Mouse (Mus musculus) forebrain, embryonic 14.5 days (tissue): ENCODE measurements around the gene Otx2. TPM values are rescaled to one million over a fixed set of nuclear protein-coding genes. Genes with fewer than 3 reads are reported as not detected.

ENCODE experiments used
- ATAC-seq: fragments of 200-750 bp; cut with Nextera tagmentation; 2 replicates; pipeline ENCODE4 v1.8.0; 2017; ENCODE audit warnings: mild to moderate bottlenecking, moderate library complexity
- DNase-seq: peaks from one replicate; pipeline ENCODE4 v3.0.0-alpha.2; 2015; ENCODE audit warnings: low spot score
- H3K27ac ChIP-seq: fragments of 300-500 bp; sonication (generic); 2 replicates; pipeline ENCODE4 v1.5.1; 2014; ENCODE audit warnings: low read depth, mild to moderate bottlenecking, control low read depth, low read length, moderate library complexity
- H3K27me3 ChIP-seq: fragments of 300-500 bp; sonication (generic); replicated peaks from 2 replicates; pipeline ENCODE4 v1.6.1; 2014; ENCODE audit warnings: low read length, control low read depth, mixed read lengths; ENCODE audit not compliant: control insufficient read depth, insufficient read depth
- H3K36me3 ChIP-seq: fragments of 300-500 bp; sonication (generic); 2 replicates; pipeline ENCODE4 v1.6.1; 2014; ENCODE audit warnings: low read length, control low read depth; ENCODE audit not compliant: control insufficient read depth, insufficient read depth
- H3K4me1 ChIP-seq: fragments of 300-500 bp; sonication (generic); 2 replicates; pipeline ENCODE4 v1.6.1; 2014; ENCODE audit warnings: antibody characterized with exemption, low read length, control low read depth; ENCODE audit not compliant: control insufficient read depth, insufficient read depth
- H3K4me2 ChIP-seq: fragments of 300-500 bp; sonication (generic); 2 replicates; pipeline ENCODE4 v1.6.1; 2014; ENCODE audit warnings: mild to moderate bottlenecking, control low read depth, low read length
- H3K4me3 ChIP-seq: fragments of 300-500 bp; sonication (generic); 2 replicates; pipeline ENCODE4 v1.5.1; 2014; ENCODE audit warnings: low read depth, low read length, control low read depth
- H3K9ac ChIP-seq: fragments of 300-500 bp; sonication (generic); 2 replicates; pipeline ENCODE4 v1.6.1; 2014; ENCODE audit warnings: mild to moderate bottlenecking, low read length, control low read depth, moderate library complexity
- H3K9me3 ChIP-seq: fragments of 300-500 bp; sonication (generic); replicated peaks from 2 replicates; pipeline ENCODE4 v1.6.1; 2016; ENCODE audit warnings: low read length, control low read depth, mixed read lengths; ENCODE audit not compliant: control insufficient read depth
- WGBS: fragments of 180-500 bp; shearing (Covaris S2); extraction: QIAGEN DNeasy Blood & Tissue Kit; methylation state at CpG from one replicate; pipeline ENCODE4 v1.1.7; 2014; 5-methylcytosine and 5-hydroxymethylcytosine counted together
- polyA plus RNA-seq: library from polyadenylated mRNA; unstranded; fragments of >200 nt; fragmentation: Nextera tagmentation; extraction: Ambion mirVana; gene quantifications from 2 replicates; pipeline ENCODE4 v1.2.1, GENCODE M21; 2014

Otx2 gene
- polyA plus RNA-seq, 1 experiment from 2014 or later: 19.0 TPM

- Histone ChIP-seq H3K27ac (no peak overlapping the region), H3K9ac (no peak overlapping the region), H3K9me3 (no peaks in the 10 kb centered on the region), H3K27me3 (peaks cover 59% of the 10 kb centered on the region), H3K36me3 (no peaks in the 10 kb centered on the region), H3K4me3 (no peak overlapping the region), H3K4me2 (no peak overlapping the region), H3K4me1 (peaks cover 3% of the 10 kb centered on the region; the same call in 1 of the 2 replicates)
- no peak for DNase-seq
- ATAC-seq: no peak
- 20% methylated on average over 12 of the region's 12 CpGs for WGBS
Observed at GRCm38 (mm10) chr14:48652256-48652655, 21.4 kb downstream of the Otx2 start.

- no peak overlapping the region for H3K4me3 ChIP-seq
- WGBS: 8% methylated on average over 26 of the region's 26 CpGs
- H3K27ac ChIP-seq: no peak overlapping the region
- peaks cover 54% of the 10 kb centered on the region for H3K27me3 ChIP-seq
- DNase-seq (no peak), ATAC-seq (no peak)
- no peak overlapping the region for H3K9ac ChIP-seq
- peak overlapping the region; percentile 10; the same call in 1 of the 2 replicates for H3K4me2 ChIP-seq
- H3K36me3 ChIP-seq: no peaks in the 10 kb centered on the region
- no peaks in the 10 kb centered on the region for H3K9me3 ChIP-seq
- peaks cover 3% of the 10 kb centered on the region; the same call in 1 of the 2 replicates for H3K4me1 ChIP-seq
Observed at GRCm38 (mm10) chr14:48651471-48652211, 22.0 kb downstream of the Otx2 start.

GRCm38 (mm10) chr14:48641462-48642395, 31.9 kb downstream of the Otx2 start:
- H3K4me3 ChIP-seq: no peak overlapping the region
- DNase-seq: no peak
- H3K27me3 ChIP-seq: no peaks in the 10 kb centered on the region
- H3K4me1 ChIP-seq: no peaks in the 10 kb centered on the region
- no peak overlapping the region for H3K4me2 ChIP-seq
- ATAC-seq: no peak
- 62% methylated on average over 12 of the region's 12 CpGs for WGBS
- H3K27ac ChIP-seq: no peak overlapping the region
- no peaks in the 10 kb centered on the region for H3K9me3 ChIP-seq
- H3K36me3 ChIP-seq: no peaks in the 10 kb centered on the region
- H3K9ac ChIP-seq: no peak overlapping the region

- WGBS: 87% methylated on average over 3 of the region's 3 CpGs
- no peaks in the 10 kb centered on the region for H3K27me3 ChIP-seq
- no peaks in the 10 kb centered on the region for H3K36me3 ChIP-seq
- H3K4me3 ChIP-seq: no peak overlapping the region
- H3K27ac ChIP-seq: no peak overlapping the region
- no peaks in the 10 kb centered on the region for H3K4me1 ChIP-seq
- ATAC-seq (no peak), DNase-seq (no peak)
- no peak overlapping the region for H3K9ac ChIP-seq
- H3K4me2 ChIP-seq: no peak overlapping the region
- H3K9me3 ChIP-seq: no peaks in the 10 kb centered on the region
Observed at GRCm38 (mm10) chr14:48633141-48633540, 40.5 kb downstream of the Otx2 start.

- no peaks in the 10 kb centered on the region for H3K27me3 ChIP-seq
- H3K4me1 ChIP-seq: no peaks in the 10 kb centered on the region
- no peak overlapping the region for H3K9ac ChIP-seq
- H3K36me3 ChIP-seq: no peaks in the 10 kb centered on the region
- no peak overlapping the region for H3K4me3 ChIP-seq
- H3K4me2 ChIP-seq: no peak overlapping the region
- H3K27ac ChIP-seq: no peak overlapping the region
- DNase-seq: no peak
- no peaks in the 10 kb centered on the region for H3K9me3 ChIP-seq
- WGBS: 84% methylated on average over 8 of the region's 8 CpGs
- no peak for ATAC-seq
Observed at GRCm38 (mm10) chr14:48632335-48632734, 41.3 kb downstream of the Otx2 start.

- Histone ChIP-seq H3K4me1 (no peaks in the 10 kb centered on the region), H3K9me3 (no peaks in the 10 kb centered on the region), H3K4me2 (no peak overlapping the region), H3K27me3 (no peaks in the 10 kb centered on the region), H3K4me3 (no peak overlapping the region), H3K9ac (no peak overlapping the region), H3K36me3 (no peaks in the 10 kb centered on the region), H3K27ac (no peak overlapping the region)
- 79% methylated on average over 2 of the region's 2 CpGs for WGBS
- ATAC-seq (no peak), DNase-seq (no peak)
Observed at GRCm38 (mm10) chr14:48631486-48631885, 42.1 kb downstream of the Otx2 start.

- H3K27me3 ChIP-seq: no peaks in the 10 kb centered on the region
- H3K9ac ChIP-seq: no peak overlapping the region
- H3K36me3 ChIP-seq: no peaks in the 10 kb centered on the region
- WGBS: 30% methylated on average over 9 of the region's 9 CpGs
- peaks cover 12% of the 10 kb centered on the region; the same call in 1 of the 2 replicates for H3K4me1 ChIP-seq
- ATAC-seq (no peak), DNase-seq (no peak)
- no peak overlapping the region for H3K4me3 ChIP-seq
- H3K27ac ChIP-seq: no peak overlapping the region
- no peak overlapping the region for H3K4me2 ChIP-seq
- no peaks in the 10 kb centered on the region for H3K9me3 ChIP-seq
Observed at GRCm38 (mm10) chr14:48629404-48629803, 44.2 kb downstream of the Otx2 start.

- no peak for DNase-seq
- Histone ChIP-seq H3K4me3 (no peak overlapping the region), H3K9me3 (no peaks in the 10 kb centered on the region), H3K27ac (no peak overlapping the region), H3K27me3 (no peaks in the 10 kb centered on the region), H3K4me1 (peaks cover 14% of the 10 kb centered on the region; the same call in 1 of the 2 replicates), H3K4me2 (no peak overlapping the region), H3K36me3 (no peaks in the 10 kb centered on the region), H3K9ac (no peak overlapping the region)
- ATAC-seq: no peak
- WGBS: 81% methylated on average over 4 of the region's 4 CpGs
Observed at GRCm38 (mm10) chr14:48626271-48626670, 47.3 kb downstream of the Otx2 start.
